Mouse (Mus musculus) inflammation-experienced regulatory T-cells, adult 16 weeks (primary cell): ENCODE data around the gene Timp1. TPM values are rescaled to one million over a fixed set of nuclear protein-coding genes. Genes with fewer than 3 reads are reported as not detected.

Experiments used
- polyA plus RNA-seq: library from polyadenylated mRNA; unstranded; fragments of 100-300 nt; shearing (Covaris generic); gene quantifications from one replicate; pipeline ENCODE4 v1.2.1, GENCODE M21; 2017

Timp1 gene
- not detected for polyA plus RNA-seq

DNA sequence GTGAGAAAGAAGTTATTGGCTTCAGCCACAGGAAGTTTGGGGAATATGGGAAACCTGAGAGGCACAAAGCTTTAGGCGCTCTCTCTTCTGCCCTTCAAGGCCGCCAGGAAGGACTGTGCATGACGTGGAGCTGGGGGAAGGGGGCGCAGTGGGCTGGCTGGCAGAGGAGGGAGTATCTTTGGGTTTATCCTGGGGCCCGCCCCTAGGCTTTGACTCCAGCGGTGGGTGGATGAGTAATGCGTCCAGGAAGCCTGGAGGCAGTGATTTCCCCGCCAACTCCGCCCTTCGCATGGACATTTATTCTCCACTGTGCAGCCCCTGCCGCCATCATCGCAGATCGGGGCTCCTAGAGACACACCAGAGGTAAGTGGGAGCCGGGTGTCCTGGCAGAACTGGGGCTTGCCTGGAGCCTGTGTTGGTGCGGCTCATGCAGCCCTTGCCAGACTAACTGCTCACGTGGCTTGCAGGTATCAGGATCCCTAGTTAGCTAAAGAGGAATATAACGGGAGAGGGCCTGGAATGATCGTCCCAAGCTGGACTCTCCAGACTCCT is at the start of gene Timp1:
Gene Timp1, plus strand, starts transcription at position 205 of the 552 bp plus-strand sequence.

DNA sequence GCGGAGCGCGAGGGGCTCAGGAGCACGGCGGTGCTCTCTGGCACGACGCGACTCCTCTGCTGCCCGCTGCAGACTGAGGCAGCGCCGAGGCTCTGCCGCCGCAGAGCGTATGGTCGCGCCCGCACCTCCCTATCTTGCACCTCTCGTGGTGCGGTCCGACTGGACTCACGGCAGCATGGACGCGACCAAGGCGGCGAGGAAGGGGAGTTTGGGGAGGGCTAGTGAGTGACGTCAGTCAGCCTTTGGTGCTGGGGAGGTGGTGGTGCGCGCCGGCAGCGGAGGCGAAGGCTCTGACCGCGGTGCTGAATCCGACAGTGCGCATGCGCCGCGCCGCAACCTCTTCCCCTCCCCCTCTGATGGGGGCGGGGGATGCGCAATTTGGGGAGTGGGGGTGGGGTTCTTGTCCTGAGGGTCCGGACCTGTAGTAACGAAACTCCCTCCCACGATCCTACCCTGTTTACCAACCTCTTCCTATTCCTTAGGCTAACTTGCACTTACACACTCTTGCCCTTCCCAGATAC is 50.9 kb downstream of the Timp1 start, which contains the start of gene Syn1:
Gene Syn1, minus strand, starts transcription at position 161 of the 521 bp plus-strand sequence.

Other genes with a start within 250 kb of the Timp1 start
- gene Uba1, start 211.8 kb upstream of the Timp1 start, polyA plus RNA-seq: 281 TPM
- gene Cdk16, start 182.2 kb upstream of the Timp1 start, polyA plus RNA-seq: 12.5 TPM
- gene Usp11, start 166.3 kb upstream of the Timp1 start, polyA plus RNA-seq: 29.4 TPM
- gene Araf, start 72.4 kb upstream of the Timp1 start, polyA plus RNA-seq: 205 TPM
- gene Syn1, start 50.8 kb downstream of the Timp1 start, polyA plus RNA-seq: 0.50 TPM
- gene Cfp, start 61.4 kb downstream of the Timp1 start, polyA plus RNA-seq: 12.3 TPM
- gene Elk1, start 80.4 kb downstream of the Timp1 start, polyA plus RNA-seq: 10.8 TPM
- gene Uxt, start 91.9 kb downstream of the Timp1 start, polyA plus RNA-seq: 44.0 TPM
- gene Zfp182, start 192.2 kb downstream of the Timp1 start, polyA plus RNA-seq: 17.3 TPM
- gene Spaca5, start 198.2 kb downstream of the Timp1 start, polyA plus RNA-seq: not detected
- 3.1 TPM for gene Zfp300, start 219.4 kb downstream of the Timp1 start, polyA plus RNA-seq
- gene Ssxa1, start 245.7 kb downstream of the Timp1 start, polyA plus RNA-seq: not detected